Mouse (Mus musculus) small intestine, adult 2 months (tissue): ENCODE data around the gene Gm10198.

Experiments used
- CTCF ChIP-seq: fragments of 200-500 bp; IDR thresholded peaks from 2 replicates; pipeline ENCODE4 v1.5.1; 2012; ENCODE audit warnings: low read depth, mild to moderate bottlenecking, control low read depth, inconsistent platforms, low read length, moderate library complexity, mixed read lengths; ENCODE audit not compliant: insufficient replicate concordance, insufficient read length; ENCODE audit errors: extremely low read depth
- POLR2A ChIP-seq: fragments of 200-500 bp; IDR thresholded peaks from 2 replicates; pipeline ENCODE4 v1.6.1; 2012; ENCODE audit warnings: low read depth, mild to moderate bottlenecking, control low read depth, inconsistent platforms, low read length, moderate library complexity

- TF ChIP-seq CTCF (no peak), POLR2A (no peak)
Observed at GRCm38 (mm10) chr13:111634163-111635160, 41.9 kb downstream of the Gm10198 start.
